Mouse (Mus musculus) fat pad, adult 2 months (tissue): ENCODE results near the gene Pdzk1.

ENCODE experiments used
- DNase-seq: peaks from one replicate; pipeline ENCODE4 v3.0.0-alpha.2; 2011; ENCODE audit warnings: low read depth, low spot score; ENCODE audit errors: extremely low read depth

Pdzk1 gene

DNA sequence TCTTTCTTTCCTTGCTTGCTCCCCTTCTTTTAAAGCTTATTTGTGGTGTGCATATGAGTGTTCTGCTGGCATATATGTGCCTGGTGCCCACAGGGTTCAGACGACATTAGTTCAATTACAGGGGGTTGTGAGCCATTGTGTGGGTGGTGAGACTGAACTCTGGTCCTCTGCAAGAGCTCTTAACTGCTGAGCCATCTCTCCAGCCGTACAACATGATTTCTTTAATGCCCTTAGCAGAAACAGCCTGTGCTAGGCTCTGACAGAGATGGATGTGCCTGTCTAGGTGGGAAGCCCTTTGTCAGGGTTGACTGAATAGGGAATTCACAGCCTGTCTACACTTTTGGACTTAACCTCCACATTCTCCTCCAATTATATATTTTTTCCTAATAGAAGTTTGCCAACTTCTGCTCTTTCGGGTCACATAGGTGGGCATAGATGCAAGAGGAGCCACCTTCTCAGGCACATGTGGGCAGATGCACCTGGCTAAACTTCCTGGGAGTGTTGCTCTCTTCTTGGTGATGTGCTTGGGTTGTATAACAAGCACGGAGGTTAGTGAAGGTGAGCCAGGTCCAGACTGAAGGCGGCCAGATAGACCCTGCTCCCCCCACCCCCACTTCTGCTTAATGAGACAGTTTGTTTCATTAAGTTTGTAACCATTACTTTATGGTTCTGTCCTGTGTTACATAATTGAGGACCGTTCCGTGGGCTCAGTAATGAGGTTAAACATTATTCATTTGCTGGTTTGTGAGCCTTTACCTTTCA lies 5.7 kb downstream of the Pdzk1 start:
- DNase-seq: no peak

DNA sequence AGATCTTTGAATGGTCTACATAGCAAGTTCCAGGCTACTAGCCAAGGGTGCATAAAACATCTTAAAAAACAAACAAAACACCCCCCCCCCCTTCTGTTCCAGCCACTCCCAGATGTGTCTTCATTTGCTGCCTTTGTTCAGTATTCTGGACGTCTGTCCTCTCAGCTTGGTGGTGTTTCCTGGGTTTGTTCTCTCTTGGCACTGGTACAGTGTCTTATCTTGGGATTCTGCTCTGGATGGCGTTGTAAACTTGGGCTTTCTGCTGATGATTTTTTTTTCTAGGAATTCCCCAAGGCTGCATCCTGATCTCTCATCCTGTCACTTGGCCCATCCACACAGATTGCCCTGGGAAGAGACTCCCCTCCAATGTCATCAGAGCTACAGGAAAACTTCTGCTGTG lies 7.3 kb downstream of the Pdzk1 start:
- no peak for DNase-seq

- DNase-seq: no peak
Measured at GRCm38 (mm10) chr3:96838996-96839645, 10.0 kb downstream of the Pdzk1 start.

GRCm38 (mm10) chr3:96845191-96845590 lies 16.1 kb downstream of the Pdzk1 start:
- DNase-seq: no peak

GRCm38 (mm10) chr3:96845806-96846205 lies 16.7 kb downstream of the Pdzk1 start:
- DNase-seq: no peak

DNA sequence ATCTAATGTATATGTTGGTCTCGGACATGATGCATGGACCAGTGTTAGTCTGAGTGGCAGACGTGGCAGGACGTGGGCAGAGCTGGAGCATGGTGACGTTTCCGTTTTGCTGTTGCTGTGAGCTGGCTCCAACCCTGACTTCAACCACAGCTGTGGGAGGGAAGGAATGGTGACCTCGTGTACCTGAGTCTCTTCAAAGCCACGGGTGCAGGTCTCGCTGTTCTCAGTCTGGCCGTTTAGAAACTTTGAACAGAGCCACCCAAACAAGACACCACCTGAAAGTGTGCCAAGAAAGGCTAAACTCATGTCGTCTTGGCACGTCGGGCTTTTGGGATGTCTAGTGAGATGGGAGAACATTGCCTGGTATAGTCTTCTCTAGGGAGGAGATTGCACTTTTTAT lies 17.9 kb downstream of the Pdzk1 start:
- DNase-seq: no peak

DNA sequence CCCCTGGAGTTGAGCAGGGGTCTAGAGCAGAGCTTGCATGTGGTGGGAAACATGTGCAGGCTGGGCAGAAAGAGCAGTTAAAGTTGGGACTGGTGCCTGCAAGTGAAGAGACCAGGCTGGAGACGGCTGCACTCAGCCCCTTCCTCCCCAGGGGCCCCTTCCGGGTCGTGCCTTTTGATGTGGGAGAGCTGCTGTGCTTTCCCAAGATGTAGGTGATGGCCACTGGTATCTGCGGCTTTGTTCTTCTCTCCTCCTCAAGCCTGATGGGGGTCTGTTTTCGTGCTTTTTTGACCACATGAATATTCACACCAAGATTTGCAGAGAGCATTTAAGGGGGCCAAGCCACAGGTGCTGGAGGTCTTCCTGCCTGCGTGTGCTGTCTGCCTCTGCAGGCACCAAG lies 18.6 kb downstream of the Pdzk1 start:
- DNase-seq: no peak

- DNase-seq: no peak
Measured at GRCm38 (mm10) chr3:96848470-96848869, 19.4 kb downstream of the Pdzk1 start.

DNA sequence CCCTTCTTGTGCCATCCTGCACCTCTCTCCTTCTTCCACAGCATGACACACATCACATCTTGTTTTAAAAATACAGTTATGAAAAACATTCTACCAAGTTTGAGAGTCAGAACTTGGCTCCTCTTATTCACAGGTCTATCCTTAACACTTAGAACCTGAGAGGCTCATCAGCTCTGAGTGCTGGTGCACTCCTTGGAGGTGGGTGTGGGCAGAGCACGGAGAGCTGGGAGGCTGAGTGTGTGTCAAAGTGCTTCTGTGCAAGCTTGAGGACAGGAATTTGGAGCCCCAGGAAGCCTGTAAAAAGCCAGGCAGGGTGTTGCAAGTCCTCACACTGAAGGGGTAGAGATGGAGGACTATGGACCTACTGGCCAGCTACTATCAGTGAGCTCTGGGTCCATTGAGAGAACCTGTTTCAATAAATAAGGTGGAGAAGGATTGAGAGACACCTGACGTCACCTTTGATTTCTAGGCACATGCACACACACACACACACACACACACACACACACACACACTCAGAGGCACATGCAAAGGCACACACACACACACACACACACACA lies 20.2 kb downstream of the Pdzk1 start:
- no peak for DNase-seq

- no peak for DNase-seq
Measured at GRCm38 (mm10) chr3:96852561-96852960, 23.5 kb downstream of the Pdzk1 start.

DNA sequence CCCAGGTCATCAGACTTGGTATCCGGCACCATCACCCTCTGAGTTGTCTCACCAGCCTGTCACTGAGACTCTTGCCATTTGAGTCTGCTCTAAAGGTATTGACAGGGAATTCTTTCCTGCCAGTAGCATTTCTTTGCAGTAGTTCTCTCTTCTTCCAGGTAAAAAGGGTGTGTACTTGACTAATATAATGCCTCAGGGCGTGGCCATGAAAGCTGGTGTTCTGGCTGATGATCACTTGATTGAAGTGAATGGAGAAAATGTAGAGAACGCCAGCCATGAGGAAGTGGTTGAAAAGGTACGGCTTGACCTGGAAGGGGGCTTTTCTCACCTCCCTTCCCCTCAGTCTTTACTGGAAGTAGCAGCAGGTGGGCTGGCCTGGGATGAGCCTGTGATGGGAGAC lies 25.3 kb downstream of the Pdzk1 start:
- no peak for DNase-seq

GRCm38 (mm10) chr3:96855833-96856232 lies 26.7 kb downstream of the Pdzk1 start:
- DNase-seq: no peak

GRCm38 (mm10) chr3:96860498-96860897 lies 31.4 kb downstream of the Pdzk1 start:
- DNase-seq: no peak

- DNase-seq: no peak
Measured at GRCm38 (mm10) chr3:96867863-96868262, 38.8 kb downstream of the Pdzk1 start.

DNA sequence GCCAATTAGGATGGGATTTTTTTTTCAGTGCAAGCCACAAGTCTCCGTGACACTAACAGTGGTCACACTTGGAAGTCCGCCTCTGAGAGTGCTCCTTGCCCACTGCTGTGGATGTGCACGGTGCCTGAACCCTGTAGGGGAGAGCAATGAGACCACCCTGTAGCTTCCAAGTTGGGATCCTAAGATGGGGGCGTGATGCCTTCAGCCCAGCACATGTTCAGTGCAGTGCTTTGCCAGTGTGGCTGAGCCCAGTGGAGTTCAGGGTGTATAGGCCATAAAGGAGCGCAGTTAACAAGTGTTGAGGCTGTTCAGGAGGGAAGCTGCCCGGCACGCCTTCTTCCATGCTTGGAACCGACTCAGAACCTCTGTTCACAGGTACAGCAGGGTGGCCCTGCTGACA lies 39.5 kb downstream of the Pdzk1 start:
- DNase-seq: no peak

DNA sequence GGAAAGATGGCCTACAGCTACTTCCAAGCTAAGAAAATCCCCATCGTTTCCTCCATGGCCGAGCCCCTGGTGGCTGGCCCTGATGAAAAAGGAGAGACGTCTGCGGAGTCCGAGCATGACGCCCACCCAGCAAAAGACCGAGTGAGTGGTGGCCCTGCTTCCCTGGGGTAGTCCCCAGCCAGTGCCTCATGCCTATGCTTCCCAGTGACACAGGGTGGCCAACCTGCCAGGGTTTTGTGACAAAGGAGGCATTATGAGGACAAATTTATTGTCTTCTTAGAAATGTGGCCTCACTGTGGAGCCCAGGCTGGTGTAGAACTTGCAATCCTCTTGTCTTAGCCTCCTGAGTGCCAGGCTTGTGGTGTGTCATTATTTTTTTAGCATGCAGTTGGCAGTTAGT lies 40.0 kb downstream of the Pdzk1 start:
- no peak for DNase-seq

- no peak for DNase-seq
Measured at GRCm38 (mm10) chr3:96870270-96870669, 41.2 kb downstream of the Pdzk1 start.

DNA sequence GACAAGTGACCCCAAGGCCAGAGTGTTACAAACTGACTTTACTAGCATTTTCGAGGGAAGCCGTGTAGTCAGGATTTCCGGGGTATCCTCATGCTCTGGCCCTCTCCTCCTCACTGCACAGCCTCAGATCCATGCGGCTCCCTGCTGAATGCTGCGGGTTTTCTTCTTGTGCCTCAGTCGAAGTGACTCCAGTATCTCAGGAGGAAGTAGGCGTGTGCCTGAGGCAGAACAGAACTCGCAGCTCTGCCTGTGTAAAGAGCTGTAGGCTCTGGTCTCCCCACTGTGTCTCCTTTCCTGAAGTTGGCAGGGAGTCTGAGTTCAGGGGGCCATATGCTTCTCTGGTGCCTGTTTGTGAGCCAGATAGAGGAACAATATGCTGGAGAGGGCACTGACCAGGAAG lies 42.0 kb downstream of the Pdzk1 start:
- no peak for DNase-seq

GRCm38 (mm10) chr3:96872501-96872900 lies 43.4 kb downstream of the Pdzk1 start:
- no peak for DNase-seq

DNA sequence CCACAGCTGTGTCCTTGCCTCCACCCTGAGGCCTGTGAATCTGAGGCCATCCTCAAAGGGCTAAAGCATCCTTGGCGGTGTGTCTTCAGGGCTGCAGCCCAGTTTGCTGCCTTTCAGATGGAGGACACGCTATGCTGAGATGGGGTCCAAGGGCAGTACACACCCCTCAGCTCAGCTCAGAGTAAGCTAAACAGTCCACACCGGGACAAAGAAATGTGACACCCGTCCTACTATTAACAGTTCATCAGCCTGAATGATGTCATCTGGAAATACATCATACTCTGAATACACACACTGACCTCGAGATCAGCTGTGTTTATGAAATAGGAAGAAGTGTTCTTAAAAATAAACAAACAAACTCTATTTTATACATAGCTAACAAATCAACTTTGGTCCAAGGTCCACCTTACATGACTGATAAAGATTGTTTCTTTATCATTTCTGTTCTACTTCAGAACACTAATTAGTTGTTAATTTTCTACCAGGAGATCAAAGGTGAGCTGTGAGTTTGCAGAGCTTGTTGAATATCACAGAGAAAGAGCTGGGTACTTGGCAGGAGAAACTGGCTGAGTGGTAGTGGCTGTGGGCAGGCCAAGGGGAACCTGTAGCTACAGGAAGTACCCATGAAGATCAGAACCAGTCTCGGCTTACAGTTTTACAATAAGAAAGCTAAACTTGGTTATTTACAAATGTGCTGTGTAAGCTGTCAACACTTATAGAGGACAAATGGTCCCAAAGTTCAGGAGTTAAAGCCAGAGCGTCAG lies 45.9 kb downstream of the Pdzk1 start:
- DNase-seq: no peak

DNA sequence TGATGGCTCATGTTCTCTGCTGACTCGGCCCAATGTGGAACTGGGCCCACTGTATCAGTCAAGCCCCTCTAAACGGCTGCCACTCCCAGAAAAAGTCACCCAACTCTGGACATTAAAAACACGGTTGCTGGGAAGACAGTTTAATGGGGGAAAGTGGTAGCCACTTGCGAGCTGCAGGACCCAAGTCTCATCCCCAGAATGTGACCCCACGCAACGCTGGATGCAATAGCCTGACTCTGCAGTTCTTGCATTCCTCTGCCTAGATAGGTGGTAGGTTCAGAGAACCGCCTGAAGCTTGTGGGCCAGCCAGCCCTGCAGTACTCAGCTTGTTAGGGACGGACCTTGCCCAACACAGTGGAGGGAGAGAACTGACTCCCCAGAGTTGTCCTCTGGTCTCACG lies 50.5 kb downstream of the Pdzk1 start:
- DNase-seq: no peak

DNA sequence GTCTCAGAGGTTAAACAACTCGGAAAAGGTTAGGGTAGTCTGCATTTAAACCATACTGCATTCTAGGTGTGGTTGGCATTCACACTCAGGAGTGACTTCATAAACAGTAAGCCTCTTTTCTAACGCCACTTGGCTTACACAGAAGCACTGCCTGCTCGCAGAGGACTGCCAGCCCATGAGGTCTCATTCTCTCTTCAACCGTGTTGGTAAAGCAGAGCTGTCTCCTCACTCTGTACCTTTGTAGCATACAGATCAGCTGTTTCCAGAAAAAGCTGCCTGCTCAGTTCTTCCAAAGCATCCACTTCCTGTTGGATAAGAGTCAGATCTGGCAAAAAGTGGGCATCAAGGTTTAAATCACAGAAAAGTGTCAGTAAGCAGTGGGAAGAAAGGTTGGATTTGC lies 51.3 kb downstream of the Pdzk1 start:
- no peak for DNase-seq
